Mouse (Mus musculus) stomach, postnatal 0 days (tissue): ENCODE measurements around the gene Lpin3.

Experiments
- CTCF ChIP-seq: IDR thresholded peaks from 2 replicates; pipeline ENCODE4 v1.5.1; 2016; ENCODE audit warnings: antibody characterized with exemption, low read depth, mild to moderate bottlenecking, moderate library complexity
- EP300 ChIP-seq: optimal IDR thresholded peaks from 2 replicates; pipeline ENCODE3; 2016; ENCODE audit warnings: antibody characterized with exemption

- TF ChIP-seq CTCF (no peak), EP300 (no peak)
Observed at GRCm38 (mm10) chr2:160840838-160841237, 39.6 kb upstream of the Lpin3 start.
